Mouse (Mus musculus): ENCODE data around the gene Cenpa.

Cenpa gene

GRCm38 (mm10) chr5:30666391-30667195 is at the start of gene Cenpa:
Gene Cenpa, plus strand, starts transcription at chr5:30666777.
- DNase-seq (ENCODE audit: low spot score), result peak; percentile 76

- DNase-seq (ENCODE audit: low spot score), result no peak
Observed at GRCm38 (mm10) chr5:30617357-30617756, 49.2 kb upstream of the Cenpa start.

DNA sequence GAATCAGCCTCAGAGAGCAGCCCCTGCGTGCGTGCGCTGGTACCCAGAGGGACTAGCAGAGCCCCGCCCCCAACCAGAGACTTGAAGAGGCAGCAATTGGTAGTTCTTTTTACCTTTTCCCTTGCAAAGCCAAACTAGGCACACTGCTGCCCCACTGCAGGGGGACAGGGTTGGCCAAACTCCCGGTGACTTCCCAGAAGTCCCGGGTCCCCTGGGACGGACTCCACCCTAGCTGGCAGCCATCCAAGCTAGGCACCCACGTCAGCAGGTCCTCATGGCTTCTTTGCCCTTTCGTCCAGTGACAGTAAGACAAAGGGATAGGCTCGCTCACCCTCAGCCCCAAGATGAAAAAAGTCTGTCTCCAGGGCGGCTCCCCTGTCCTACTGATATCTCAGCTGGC is 48.7 kb upstream of the Cenpa start:
- no peak for DNase-seq (ENCODE audit: low spot score)

DNA sequence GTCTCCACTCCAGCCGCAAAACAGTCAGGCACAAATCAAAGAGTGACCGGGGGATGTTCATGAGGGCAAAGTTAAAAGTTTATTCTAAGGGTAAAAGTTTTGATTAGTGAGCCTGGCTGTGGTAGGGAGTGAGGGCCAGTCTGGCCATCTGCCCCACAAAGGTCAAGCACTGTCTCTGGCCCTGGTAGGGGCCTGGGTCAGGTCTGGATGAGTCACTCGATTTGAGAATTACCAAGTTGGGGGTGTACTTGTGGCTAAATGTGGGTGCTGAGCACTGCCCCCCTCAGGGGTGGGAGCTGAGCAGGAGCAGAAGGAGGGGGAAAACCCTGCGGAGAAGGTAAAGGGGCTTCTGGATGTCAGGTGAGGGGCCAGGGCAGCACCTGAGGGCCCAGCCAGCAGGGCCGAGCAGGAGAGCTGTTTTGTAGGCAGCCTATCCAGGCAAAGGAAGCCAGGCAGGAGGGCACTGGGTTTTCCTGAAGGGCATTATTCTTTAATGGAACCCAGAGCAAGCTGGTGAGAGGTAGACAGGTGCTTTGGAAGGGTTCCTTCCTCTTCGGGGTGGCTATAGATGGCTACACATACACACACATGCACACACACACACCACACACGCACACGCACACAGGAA is 48.1 kb upstream of the Cenpa start:
- no peak for DNase-seq (ENCODE audit: low spot score)

DNA sequence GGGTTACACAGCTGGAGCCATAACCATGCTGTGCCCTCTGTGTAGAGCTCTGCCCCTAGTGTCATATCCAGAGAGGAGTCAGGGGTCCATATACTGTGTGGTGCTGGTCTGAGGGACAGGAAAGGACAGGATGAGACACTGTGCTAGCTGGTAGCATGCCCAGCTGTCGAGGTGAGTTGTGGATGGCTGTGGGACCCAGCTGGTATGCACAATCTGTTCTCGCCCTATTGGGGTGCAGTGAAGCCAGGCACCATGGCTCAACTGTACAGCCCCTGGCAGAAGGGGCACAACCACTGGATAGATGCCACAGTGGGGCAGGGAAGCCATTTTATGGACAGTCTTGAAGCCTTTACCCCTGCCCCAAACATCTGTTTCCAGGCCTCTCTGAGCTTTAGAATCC is 47.4 kb upstream of the Cenpa start:
- DNase-seq (ENCODE audit: low spot score), result no peak

DNA sequence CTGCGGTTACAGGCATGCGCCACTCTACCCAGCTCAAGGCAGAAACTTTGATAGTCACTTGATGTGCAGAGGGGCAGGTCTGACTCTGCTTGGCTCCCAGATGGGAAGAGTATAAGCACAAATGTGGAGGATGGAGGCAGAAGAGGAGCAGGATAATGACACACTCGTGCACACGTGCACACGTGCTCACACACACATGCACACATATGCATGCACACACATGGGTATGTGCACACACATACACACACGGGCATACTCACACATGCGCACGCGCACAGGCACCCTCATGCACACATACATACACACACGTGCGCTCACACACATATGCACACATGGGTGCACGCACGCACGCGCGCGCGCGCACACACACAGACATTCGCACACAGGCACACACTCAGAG is 46.0 kb upstream of the Cenpa start:
- DNase-seq (ENCODE audit: low spot score), result no peak

- no peak for DNase-seq (ENCODE audit: low spot score)
Observed at GRCm38 (mm10) chr5:30621211-30621790, 45.3 kb upstream of the Cenpa start.

DNA sequence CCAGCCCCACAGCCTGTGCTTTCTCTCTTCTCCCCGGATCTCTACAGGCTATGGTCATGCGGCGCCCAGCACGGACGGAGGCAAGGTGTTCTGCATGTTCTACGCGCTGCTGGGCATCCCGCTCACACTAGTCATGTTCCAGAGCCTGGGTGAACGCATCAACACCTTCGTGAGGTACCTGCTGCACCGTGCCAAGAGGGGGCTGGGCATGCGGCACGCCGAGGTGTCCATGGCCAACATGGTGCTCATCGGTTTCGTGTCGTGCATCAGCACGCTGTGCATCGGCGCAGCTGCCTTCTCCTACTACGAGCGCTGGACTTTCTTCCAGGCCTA is 44.8 kb upstream of the Cenpa start:
- no peak for DNase-seq (ENCODE audit: low spot score)

DNA sequence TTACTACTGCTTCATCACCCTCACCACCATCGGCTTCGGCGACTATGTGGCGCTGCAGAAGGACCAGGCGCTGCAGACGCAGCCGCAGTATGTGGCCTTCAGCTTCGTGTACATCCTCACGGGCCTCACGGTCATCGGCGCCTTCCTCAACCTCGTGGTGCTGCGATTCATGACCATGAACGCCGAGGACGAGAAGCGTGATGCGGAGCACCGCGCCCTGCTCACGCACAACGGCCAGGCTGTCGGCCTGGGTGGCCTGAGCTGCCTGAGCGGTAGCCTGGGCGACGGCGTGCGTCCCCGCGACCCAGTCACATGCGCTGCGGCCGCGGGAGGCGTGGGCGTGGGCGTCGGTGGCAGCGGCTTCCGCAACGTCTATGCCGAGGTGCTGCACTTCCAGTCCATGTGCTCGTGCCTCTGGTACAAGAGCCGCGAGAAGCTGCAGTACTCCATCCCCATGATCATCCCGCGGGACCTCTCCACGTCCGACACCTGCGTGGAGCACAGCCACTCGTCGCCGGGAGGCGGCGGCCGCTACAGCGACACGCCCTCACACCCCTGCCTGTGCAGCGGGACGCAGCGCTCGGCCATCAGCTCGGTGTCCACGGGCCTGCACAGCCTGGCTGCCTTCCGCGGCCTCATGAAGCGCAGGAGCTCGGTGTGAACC is 44.3 kb upstream of the Cenpa start:
- DNase-seq (ENCODE audit: low spot score), result peak; percentile 7

DNA sequence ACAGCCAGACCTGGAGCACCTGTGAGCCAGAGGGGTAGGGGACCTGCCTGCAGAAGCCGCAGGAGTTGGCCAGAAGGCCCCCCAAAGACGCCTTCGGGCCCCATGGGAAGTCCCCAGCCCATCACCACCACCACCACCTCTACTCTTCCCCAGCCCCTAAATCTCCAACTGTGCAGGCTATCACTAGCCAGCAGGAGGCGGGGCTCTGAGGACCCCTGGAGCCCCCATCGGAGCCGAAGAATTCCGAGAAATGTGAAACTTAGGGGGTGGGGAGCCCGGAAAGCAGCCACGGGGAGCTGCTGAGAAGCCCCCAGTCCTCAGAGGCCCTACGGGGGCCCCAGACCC is 43.8 kb upstream of the Cenpa start:
- no peak for DNase-seq (ENCODE audit: low spot score)

DNA sequence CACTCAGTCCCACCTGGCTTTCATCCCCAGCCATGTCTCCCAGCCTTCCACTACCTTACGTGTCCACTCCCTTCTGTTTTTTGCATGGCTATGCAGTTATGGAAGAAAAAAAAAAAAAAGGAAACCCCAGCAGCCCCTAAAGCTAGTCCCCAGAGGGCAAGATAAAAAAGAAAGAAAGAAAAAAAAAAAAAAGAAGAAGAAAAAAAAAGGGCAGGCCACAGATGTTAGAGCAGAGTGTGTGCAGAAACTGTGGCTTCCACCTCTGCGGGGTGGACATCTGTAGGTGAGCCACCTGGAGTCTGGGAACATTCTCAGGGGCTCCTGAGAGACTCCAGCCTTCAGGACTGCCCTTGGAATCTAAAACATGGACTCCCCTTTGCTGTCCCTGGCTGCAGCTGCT is 43.2 kb upstream of the Cenpa start:
- DNase-seq (ENCODE audit: low spot score), result no peak

- DNase-seq (ENCODE audit: low spot score), result no peak
Observed at GRCm38 (mm10) chr5:30624311-30624710, 42.3 kb upstream of the Cenpa start.

GRCm38 (mm10) chr5:30624908-30625307 is 41.7 kb upstream of the Cenpa start:
- DNase-seq (ENCODE audit: low spot score), result no peak

GRCm38 (mm10) chr5:30625379-30625778 is 41.2 kb upstream of the Cenpa start:
- no peak for DNase-seq (ENCODE audit: low spot score)

- no peak for DNase-seq (ENCODE audit: low spot score)
Observed at GRCm38 (mm10) chr5:30626331-30627105, 40.1 kb upstream of the Cenpa start.

DNA sequence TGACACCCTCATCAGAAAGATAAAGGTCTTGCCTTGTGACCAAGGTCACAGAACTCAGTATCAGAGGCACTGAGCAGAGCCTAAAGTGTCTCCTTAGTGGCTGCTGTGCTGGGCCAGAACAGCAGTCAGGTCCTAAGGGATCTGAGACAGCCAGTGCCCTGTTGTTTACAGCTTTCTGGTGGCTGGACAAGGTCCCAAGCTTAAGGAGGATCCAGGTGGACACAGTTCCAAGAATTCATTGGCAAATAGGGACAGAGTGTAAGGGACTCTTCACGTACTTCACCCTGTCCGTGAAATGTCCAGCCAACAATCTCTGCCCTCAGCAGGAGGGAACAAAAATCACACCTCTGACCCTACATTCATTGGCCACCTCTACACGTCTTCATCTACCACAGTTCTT is 38.1 kb upstream of the Cenpa start:
- DNase-seq (ENCODE audit: low spot score), result no peak

GRCm38 (mm10) chr5:30630401-30630800 is 36.2 kb upstream of the Cenpa start:
- no peak for DNase-seq (ENCODE audit: low spot score)

DNA sequence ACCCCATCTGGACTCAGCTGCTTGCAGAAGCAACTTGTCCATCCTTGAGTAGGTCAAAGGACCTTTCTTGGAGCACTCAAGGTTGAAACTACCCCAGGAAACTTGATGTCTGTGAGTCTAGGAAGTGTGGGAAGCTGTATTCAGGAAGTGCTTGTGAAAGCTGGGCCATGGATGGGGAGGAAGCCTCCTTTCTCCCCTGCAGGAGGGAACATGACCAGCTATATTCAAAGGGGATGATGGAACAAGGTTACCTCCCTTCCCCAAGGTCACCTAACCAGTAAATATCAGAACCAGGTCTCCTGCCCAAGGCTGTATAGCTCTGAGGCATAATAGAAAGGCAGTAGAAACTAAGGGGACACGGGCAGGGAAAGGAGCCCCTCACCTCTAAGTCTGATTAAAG is 34.4 kb upstream of the Cenpa start:
- no peak for DNase-seq (ENCODE audit: low spot score)

DNA sequence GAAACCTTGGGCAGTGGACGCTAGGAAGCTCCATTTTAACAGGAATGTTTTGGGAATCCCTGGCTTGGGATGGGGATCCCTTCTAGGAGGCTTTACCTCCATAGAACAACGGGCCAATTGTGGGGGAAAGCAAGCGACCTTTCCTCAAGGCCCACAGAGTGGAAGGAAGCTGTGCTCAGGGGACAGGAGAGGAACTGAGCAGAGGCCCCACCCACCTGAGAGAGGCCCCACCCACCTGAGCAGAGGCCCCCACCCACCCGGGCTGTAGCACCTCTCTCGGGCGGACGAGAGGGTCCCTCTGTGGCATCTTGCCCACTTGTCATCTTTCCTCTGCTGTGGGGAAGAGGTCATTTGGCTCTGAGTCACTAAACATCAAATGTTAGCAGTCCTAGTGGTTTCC is 29.6 kb upstream of the Cenpa start:
- no peak for DNase-seq (ENCODE audit: low spot score)

- peak; percentile 34 for DNase-seq (ENCODE audit: low spot score)
Observed at GRCm38 (mm10) chr5:30638041-30638440, 28.5 kb upstream of the Cenpa start.

DNA sequence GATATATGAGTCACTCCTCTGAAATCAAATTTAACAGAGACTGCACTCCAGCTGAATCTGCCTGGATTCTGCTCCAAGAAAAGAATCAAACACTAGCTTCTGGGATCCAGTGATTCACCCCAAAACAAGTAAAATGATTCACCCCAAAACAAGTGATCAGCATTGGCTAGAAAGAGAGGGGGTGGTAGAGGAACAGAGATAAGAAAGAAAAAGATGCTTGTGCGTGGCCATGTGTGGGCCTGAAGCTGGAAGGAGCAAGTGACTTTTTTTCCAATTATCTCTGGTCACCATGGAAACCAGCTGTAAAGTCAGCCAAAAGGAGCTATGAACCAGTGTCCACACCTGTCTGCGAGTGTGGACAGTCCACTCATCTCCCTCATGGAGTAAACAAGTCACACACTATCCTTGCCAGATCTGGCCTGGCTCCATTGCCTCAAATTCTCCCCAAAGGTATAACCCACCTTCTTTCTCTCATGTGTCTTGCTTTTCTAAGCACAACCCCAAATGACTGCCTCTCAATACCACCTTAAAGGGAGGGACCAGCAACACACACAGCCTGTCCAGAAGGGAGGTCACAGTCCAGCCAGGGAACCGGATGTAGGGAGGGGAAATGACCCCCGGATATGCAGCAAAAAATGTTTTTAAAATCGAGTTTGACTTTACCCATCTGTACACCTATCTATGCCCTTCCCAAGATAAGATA is 22.9 kb upstream of the Cenpa start:
- no peak for DNase-seq (ENCODE audit: low spot score)

DNA sequence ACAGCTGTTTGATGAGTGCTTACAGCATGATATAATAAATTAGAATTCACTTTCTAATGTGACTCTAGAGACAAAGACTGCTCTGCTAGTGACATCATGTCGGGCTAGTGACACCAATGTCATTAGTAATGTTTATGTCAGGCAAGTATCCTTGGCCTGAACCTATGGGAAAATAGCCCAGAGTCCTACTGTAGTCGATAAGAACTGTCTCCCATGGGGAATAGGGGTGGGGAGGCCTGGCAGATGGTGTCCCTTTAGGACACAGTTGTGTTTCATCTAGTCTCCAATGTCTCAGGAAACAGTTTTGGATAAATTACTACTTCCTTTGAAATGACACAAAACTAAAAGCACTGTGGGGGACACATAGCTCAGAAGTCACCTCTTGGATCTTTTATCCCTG is 20.5 kb upstream of the Cenpa start:
- DNase-seq (ENCODE audit: low spot score), result no peak
